Mouse (Mus musculus) heart, embryonic 11.5 days (tissue): ENCODE results near the gene Jup. TPM values are rescaled to one million over a fixed set of nuclear protein-coding genes. Genes with fewer than 3 reads are reported as not detected.

Source experiments
- ATAC-seq: fragments of 200-750 bp; cut with Nextera tagmentation; replicated peaks from 2 replicates; pipeline ENCODE4 v1.8.0; 2017; ENCODE audit warnings: moderate library complexity; ENCODE audit not compliant: insufficient number of reproducible peaks, low FRiP score, low TSS enrichment
- H3K27ac ChIP-seq: fragments of 300-500 bp; sonication (generic); 2 replicates; pipeline ENCODE4 v1.5.1; 2014; ENCODE audit warnings: mild to moderate bottlenecking, low read depth, low read length
- H3K27me3 ChIP-seq: fragments of 300-500 bp; sonication (generic); 2 replicates; pipeline ENCODE4 v1.6.1; 2014; ENCODE audit warnings: mild to moderate bottlenecking, low read length, mixed read lengths; ENCODE audit not compliant: control insufficient read depth, insufficient read depth
- H3K36me3 ChIP-seq: fragments of 300-500 bp; sonication (generic); 2 replicates; pipeline ENCODE4 v1.6.1; 2014; ENCODE audit warnings: mild to moderate bottlenecking, low read length, moderate library complexity, mixed read lengths; ENCODE audit not compliant: control insufficient read depth, insufficient read depth
- H3K4me1 ChIP-seq: fragments of 300-500 bp; sonication (generic); 2 replicates; pipeline ENCODE4 v1.6.1; 2014; ENCODE audit warnings: low read length; ENCODE audit not compliant: control insufficient read depth, insufficient read depth
- H3K4me2 ChIP-seq: fragments of 300-500 bp; sonication (generic); 2 replicates; pipeline ENCODE4 v1.6.1; 2014; ENCODE audit warnings: mild to moderate bottlenecking, moderate library complexity
- H3K4me3 ChIP-seq: fragments of 300-500 bp; sonication (generic); 2 replicates; pipeline ENCODE4 v1.5.1; 2014; ENCODE audit warnings: low read depth, low read length
- H3K9ac ChIP-seq: fragments of 300-500 bp; sonication (generic); 2 replicates; pipeline ENCODE4 v1.6.1; 2014; ENCODE audit warnings: mild to moderate bottlenecking, low read depth, low read length, moderate library complexity
- H3K9me3 ChIP-seq: fragments of 300-500 bp; sonication (generic); replicated peaks from 2 replicates; pipeline ENCODE4 v1.6.1; 2016; ENCODE audit warnings: low read length; ENCODE audit not compliant: control insufficient read depth
- WGBS: fragments of 180-500 bp; shearing (Covaris S2); extraction: QIAGEN DNeasy Blood & Tissue Kit; methylation state at CpG from one replicate; pipeline ENCODE4 v1.1.7; 2014; ENCODE audit not compliant: insufficient replicate concordance; 5-methylcytosine and 5-hydroxymethylcytosine counted together
- polyA plus RNA-seq: library from polyadenylated mRNA; unstranded; fragments of >200 nt; fragmentation: Nextera tagmentation; extraction: Ambion mirVana; gene quantifications from 2 replicates; pipeline ENCODE4 v1.2.1, GENCODE M21; 2014

Jup gene
- polyA plus RNA-seq, 1 experiment from 2014 or later: 72.2 TPM

- H3K4me3 ChIP-seq: peak overlapping the region; percentile 73
- H3K9me3 ChIP-seq: no peaks in the 10 kb centered on the region
- H3K36me3 ChIP-seq: no peaks in the 10 kb centered on the region
- peaks cover 59% of the 10 kb centered on the region for H3K4me1 ChIP-seq
- peak overlapping the region; percentile 81 for H3K4me2 ChIP-seq
- H3K9ac ChIP-seq: peak overlapping the region; percentile 50
- H3K27me3 ChIP-seq: no peaks in the 10 kb centered on the region
- H3K27ac ChIP-seq: peak overlapping the region; percentile 84
- ATAC-seq: no peak
- 12% methylated on average over 11 of the region's 11 CpGs for WGBS
Measured at GRCm38 (mm10) chr11:100395200-100395599, 2.4 kb downstream of the Jup start.

GRCm38 (mm10) chr11:100394353-100395074 is 3.0 kb downstream of the Jup start:
- 63% methylated on average over 5 of the region's 5 CpGs for WGBS
- no peaks in the 10 kb centered on the region for H3K27me3 ChIP-seq
- ATAC-seq: no peak
- peaks cover 66% of the 10 kb centered on the region for H3K4me1 ChIP-seq
- peak overlapping the region; percentile 81 for H3K4me2 ChIP-seq
- no peaks in the 10 kb centered on the region for H3K9me3 ChIP-seq
- H3K27ac ChIP-seq: peak overlapping the region; percentile 84
- H3K36me3 ChIP-seq: no peaks in the 10 kb centered on the region
- H3K4me3 ChIP-seq: peak overlapping the region; percentile 73; the same call in 1 of the 2 replicates
- H3K9ac ChIP-seq: peak overlapping the region; percentile 50

- H3K9ac ChIP-seq: no peak overlapping the region
- H3K4me1 ChIP-seq: peaks cover 71% of the 10 kb centered on the region
- 0 out of 2 replicates have a peak overlapping the region, but pooled peaks have one; percentile 3 for H3K4me2 ChIP-seq
- no peaks in the 10 kb centered on the region for H3K9me3 ChIP-seq
- ATAC-seq: no peak
- H3K4me3 ChIP-seq: no peak overlapping the region
- WGBS: 57% methylated on average over 7 of the region's 7 CpGs
- no peak overlapping the region for H3K27ac ChIP-seq
- no peaks in the 10 kb centered on the region for H3K27me3 ChIP-seq
- no peaks in the 10 kb centered on the region for H3K36me3 ChIP-seq
Measured at GRCm38 (mm10) chr11:100393733-100394132, 3.8 kb downstream of the Jup start.

- H3K9ac ChIP-seq: no peak overlapping the region
- 79% methylated on average over 5 of the region's 5 CpGs for WGBS
- H3K9me3 ChIP-seq: no peaks in the 10 kb centered on the region
- H3K27me3 ChIP-seq: no peaks in the 10 kb centered on the region
- H3K4me2 ChIP-seq: no peak overlapping the region
- no peak for ATAC-seq
- H3K4me1 ChIP-seq: peaks cover 79% of the 10 kb centered on the region
- no peak overlapping the region for H3K4me3 ChIP-seq
- no peak overlapping the region for H3K27ac ChIP-seq
- no peaks in the 10 kb centered on the region for H3K36me3 ChIP-seq
Measured at GRCm38 (mm10) chr11:100392958-100393357, 4.6 kb downstream of the Jup start.

- Histone ChIP-seq H3K4me3 (no peak overlapping the region), H3K4me2 (no peak overlapping the region), H3K9me3 (no peaks in the 10 kb centered on the region), H3K36me3 (no peaks in the 10 kb centered on the region), H3K27ac (no peak overlapping the region), H3K9ac (no peak overlapping the region), H3K4me1 (peaks cover 89% of the 10 kb centered on the region), H3K27me3 (no peaks in the 10 kb centered on the region)
- WGBS: 88% methylated on average over 7 of the region's 7 CpGs
- ATAC-seq: no peak
Measured at GRCm38 (mm10) chr11:100391884-100392345, 5.6 kb downstream of the Jup start.

GRCm38 (mm10) chr11:100391081-100391883 is 6.3 kb downstream of the Jup start:
- Histone ChIP-seq H3K4me2 (no peak overlapping the region), H3K27me3 (no peaks in the 10 kb centered on the region), H3K9ac (no peak overlapping the region), H3K4me3 (no peak overlapping the region), H3K4me1 (peaks cover 94% of the 10 kb centered on the region), H3K27ac (peak overlapping the region; percentile 79; the same call in 1 of the 2 replicates), H3K9me3 (no peaks in the 10 kb centered on the region), H3K36me3 (no peaks in the 10 kb centered on the region)
- 52% methylated on average over 9 of the region's 9 CpGs for WGBS
- ATAC-seq: peak; percentile 61

- Histone ChIP-seq H3K27ac (peak overlapping the region; percentile 79), H3K4me3 (no peak overlapping the region), H3K9ac (0 out of 2 replicates have a peak overlapping the region, but pooled peaks have one; percentile 22), H3K36me3 (peaks cover 6% of the 10 kb centered on the region; the same call in 1 of the 2 replicates), H3K27me3 (no peaks in the 10 kb centered on the region), H3K4me2 (peak overlapping the region; percentile 34), H3K4me1 (peaks cover 83% of the 10 kb centered on the region), H3K9me3 (no peaks in the 10 kb centered on the region)
- ATAC-seq: no peak; the same call in 1 of the 2 replicates
- WGBS: 22% methylated on average over 8 of the region's 8 CpGs
Measured at GRCm38 (mm10) chr11:100389931-100390445, 7.6 kb downstream of the Jup start.

DNA sequence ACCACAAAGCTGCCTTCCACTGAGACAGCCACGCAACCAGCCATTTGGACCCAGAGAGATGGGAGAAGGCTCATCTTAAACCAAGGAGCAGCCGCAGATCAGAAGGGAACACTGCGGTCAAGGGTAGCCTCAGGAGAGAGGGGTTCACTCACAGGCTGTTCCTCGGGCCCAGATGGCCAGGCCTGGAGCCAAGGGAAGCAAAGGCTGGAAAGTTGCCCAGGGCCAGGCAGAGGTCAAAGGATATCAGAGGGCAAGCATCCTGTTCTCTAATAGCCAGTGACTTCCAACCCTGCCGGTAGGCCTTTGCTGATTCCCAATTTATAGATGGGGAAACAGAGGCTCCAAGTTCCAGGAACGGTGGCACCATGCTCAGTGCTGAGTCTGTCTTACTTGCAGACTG is 9.0 kb downstream of the Jup start:
- Histone ChIP-seq H3K27me3 (no peaks in the 10 kb centered on the region), H3K9ac (peak overlapping the region; percentile 6; the same call in 1 of the 2 replicates), H3K36me3 (peaks cover 12% of the 10 kb centered on the region), H3K4me3 (no peak overlapping the region), H3K27ac (peak overlapping the region; percentile 81), H3K9me3 (no peaks in the 10 kb centered on the region), H3K4me2 (peak overlapping the region; percentile 55), H3K4me1 (peaks cover 69% of the 10 kb centered on the region)
- no peak for ATAC-seq
- 63% methylated on average over 6 of the region's 6 CpGs for WGBS
